Mouse (Mus musculus) hindbrain, postnatal 0 days (tissue): Measurements from ENCODE around the gene Olfr906. TPM values are rescaled to one million over a fixed set of nuclear protein-coding genes. Genes with fewer than 3 reads are reported as not detected.

Source experiments
- ATAC-seq: fragments of 200-750 bp; cut with Nextera tagmentation; 2 replicates; pipeline ENCODE4 v1.8.0; 2017; ENCODE audit warnings: mild to moderate bottlenecking, moderate TSS enrichment, moderate library complexity
- DNase-seq: peaks from one replicate; pipeline ENCODE4 v3.0.0-alpha.2; 2015; ENCODE audit warnings: low spot score
- H3K27ac ChIP-seq: fragments of 300-500 bp; sonication (generic); 2 replicates; pipeline ENCODE4 v1.5.1; 2014; ENCODE audit warnings: mild to moderate bottlenecking
- H3K27me3 ChIP-seq: fragments of 300-500 bp; sonication (generic); 2 replicates; pipeline ENCODE4 v1.6.1; 2014; ENCODE audit warnings: low read length, mixed read lengths; ENCODE audit not compliant: insufficient read depth
- H3K36me3 ChIP-seq: fragments of 300-500 bp; sonication (generic); 2 replicates; pipeline ENCODE4 v1.6.1; 2014; ENCODE audit warnings: low read length, mixed read lengths; ENCODE audit not compliant: insufficient read depth
- H3K4me1 ChIP-seq: fragments of 300-500 bp; sonication (generic); 2 replicates; pipeline ENCODE4 v1.6.1; 2014; ENCODE audit warnings: antibody characterized with exemption, low read length, mixed read lengths; ENCODE audit not compliant: insufficient read depth
- H3K4me2 ChIP-seq: fragments of 300-500 bp; sonication (generic); 2 replicates; pipeline ENCODE4 v1.6.1; 2014; ENCODE audit warnings: low read depth, mild to moderate bottlenecking, low read length, moderate library complexity, mixed read lengths
- H3K4me3 ChIP-seq: fragments of 300-500 bp; sonication (generic); 2 replicates; pipeline ENCODE4 v1.5.1; 2014; ENCODE audit warnings: low read length
- H3K9ac ChIP-seq: fragments of 300-500 bp; sonication (generic); replicated peaks from 2 replicates; pipeline ENCODE4 v1.6.1; 2014; ENCODE audit warnings: mild to moderate bottlenecking, low read length, moderate library complexity, mixed read lengths
- H3K9me3 ChIP-seq: fragments of 300-500 bp; sonication (generic); 2 replicates; pipeline ENCODE4 v1.6.1; 2016; ENCODE audit warnings: low read length, mixed read lengths
- CTCF ChIP-seq: IDR thresholded peaks from 2 replicates; pipeline ENCODE4 v1.5.1; 2016; ENCODE audit warnings: antibody characterized with exemption, control low read depth, low read depth
- WGBS: fragments of 180-500 bp; shearing (Covaris S2); extraction: QIAGEN DNeasy Blood & Tissue Kit; methylation state at CpG from one replicate; pipeline ENCODE4 v1.1.7; 2014; 5-methylcytosine and 5-hydroxymethylcytosine counted together
- polyA plus RNA-seq: library from polyadenylated mRNA; unstranded; fragments of >200 nt; fragmentation: Nextera tagmentation; extraction: Ambion mirVana; gene quantifications from 2 replicates; pipeline ENCODE4 v1.2.1, GENCODE M21; 2015
- total RNA-seq: library from RNA; depleted of rRNA; stranded (reverse); fragments of >200 nt; gene quantifications from 2 replicates; pipeline ENCODE4 v1.2.3, GENCODE M21; 2014; rRNA removed

The Olfr906 gene
- not detected in 2 replicates for total RNA-seq
- not detected in 2 replicates for polyA plus RNA-seq

- Histone ChIP-seq H3K9ac (no peak within 1 kb of the TSS), H3K36me3 (no peaks in the 10 kb centered on the region), H3K9me3 (no peaks in the 10 kb centered on the region), H3K27ac (no peak within 1 kb of the TSS), H3K27me3 (no peaks in the 10 kb centered on the region), H3K4me3 (no peak within 1 kb of the TSS), H3K4me1 (no peaks in the 10 kb centered on the region), H3K4me2 (no peak within 1 kb of the TSS)
- 87% methylated on average over 3 of the region's 3 CpGs for WGBS
- DNase-seq (no peak), ATAC-seq (no peak)
- TF ChIP-seq CTCF = no peak
These were observed at the start of gene Olfr906 for GRCm38 (mm10) chr9:38486785-38487184. Gene Olfr906, plus strand, starts transcription at chr9:38487085.

GRCm38 (mm10) chr9:38447352-38447751 is 39.5 kb upstream of the Olfr906 start, which contains the start of gene Olfr902:
Gene Olfr902, plus strand, starts transcription at chr9:38447652.
- no peak within 1 kb of the TSS for H3K4me3 ChIP-seq
- H3K9ac ChIP-seq = no peak within 1 kb of the TSS
- no peaks in the 10 kb centered on the region for H3K36me3 ChIP-seq
- ATAC-seq = no peak
- no peaks in the 10 kb centered on the region for H3K4me1 ChIP-seq
- no peak within 1 kb of the TSS for H3K4me2 ChIP-seq
- no peaks in the 10 kb centered on the region for H3K9me3 ChIP-seq
- TF ChIP-seq CTCF = no peak
- no peak within 1 kb of the TSS for H3K27ac ChIP-seq
- DNase-seq = no peak
- 89% methylated on average over 5 of the region's 5 CpGs for WGBS
- H3K27me3 ChIP-seq = no peaks in the 10 kb centered on the region

- Histone ChIP-seq H3K9ac (no peak within 1 kb of the TSS), H3K4me1 (no peaks in the 10 kb centered on the region), H3K27ac (no peak within 1 kb of the TSS), H3K36me3 (no peaks in the 10 kb centered on the region), H3K9me3 (no peaks in the 10 kb centered on the region), H3K27me3 (no peaks in the 10 kb centered on the region), H3K4me2 (no peak within 1 kb of the TSS), H3K4me3 (no peak within 1 kb of the TSS)
- DNase-seq (no peak), ATAC-seq (no peak)
- no peak for TF ChIP-seq CTCF
These were observed 24.0 kb upstream of the Olfr906 start, which contains the start of gene Olfr904 for GRCm38 (mm10) chr9:38462844-38463243. Gene Olfr904, plus strand, starts transcription at chr9:38463144.

DNA sequence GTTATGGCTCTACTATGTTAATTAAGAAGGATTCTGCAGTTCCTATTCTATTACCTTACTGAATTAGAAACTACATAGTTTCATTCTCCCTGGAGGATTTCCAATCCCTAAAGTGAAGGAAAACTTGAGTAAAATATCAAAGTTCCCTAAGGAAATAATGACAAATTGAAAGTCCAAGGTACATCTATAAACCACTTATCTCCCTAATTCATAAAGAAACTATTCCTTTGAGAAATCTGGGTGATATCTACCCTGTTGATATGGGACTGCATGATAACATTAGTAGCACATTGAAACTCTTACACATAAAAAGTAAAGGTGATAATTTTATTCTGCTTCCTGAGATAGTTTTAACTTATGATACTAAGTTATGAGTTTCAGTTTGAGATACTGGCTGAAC is 16.1 kb upstream of the Olfr906 start, which contains the start of gene Olfr905:
Gene Olfr905, plus strand, starts transcription at position 301 of the 400 bp plus-strand sequence.
- H3K4me3 ChIP-seq = no peak within 1 kb of the TSS
- ATAC-seq (no peak), DNase-seq (no peak)
- H3K9me3 ChIP-seq = no peaks in the 10 kb centered on the region
- no peak within 1 kb of the TSS for H3K9ac ChIP-seq
- H3K36me3 ChIP-seq = no peaks in the 10 kb centered on the region
- H3K4me1 ChIP-seq = no peaks in the 10 kb centered on the region
- no peak for TF ChIP-seq CTCF
- H3K27me3 ChIP-seq = no peaks in the 10 kb centered on the region
- no peak within 1 kb of the TSS for H3K4me2 ChIP-seq
- no peak within 1 kb of the TSS for H3K27ac ChIP-seq

DNA sequence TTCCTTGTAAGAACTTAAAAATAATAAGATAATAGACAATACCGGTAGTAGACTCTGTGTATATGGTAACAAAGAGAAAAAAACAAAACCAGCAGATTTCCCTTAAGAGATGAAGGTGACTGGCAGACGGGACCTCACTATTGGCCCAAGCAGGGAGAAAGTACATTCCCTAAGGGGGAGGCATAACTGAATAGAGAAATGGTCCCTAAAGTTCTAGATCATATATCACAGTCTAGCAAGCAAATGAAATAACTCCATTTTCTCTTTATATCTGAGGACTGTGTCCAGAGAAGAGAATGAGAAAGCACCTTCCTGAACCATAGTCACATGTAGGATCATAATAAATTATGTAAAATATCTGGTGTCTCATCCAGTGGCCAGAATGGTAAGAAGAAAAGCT is 8.6 kb downstream of the Olfr906 start, which contains the start of gene Olfr907:
Gene Olfr907, plus strand, starts transcription at position 301 of the 400 bp plus-strand sequence.
- DNase-seq (no peak), ATAC-seq (no peak)
- no peaks in the 10 kb centered on the region for H3K27me3 ChIP-seq
- no peak within 1 kb of the TSS for H3K4me2 ChIP-seq
- no peaks in the 10 kb centered on the region for H3K9me3 ChIP-seq
- H3K9ac ChIP-seq = no peak within 1 kb of the TSS
- no peaks in the 10 kb centered on the region for H3K36me3 ChIP-seq
- H3K27ac ChIP-seq = no peak within 1 kb of the TSS
- H3K4me3 ChIP-seq = no peak within 1 kb of the TSS
- H3K4me1 ChIP-seq = no peaks in the 10 kb centered on the region
- no peak for TF ChIP-seq CTCF
- 87% methylated on average over 2 of the region's 2 CpGs for WGBS

- no peak for TF ChIP-seq CTCF
- DNase-seq (no peak), ATAC-seq (no peak)
- Histone ChIP-seq H3K36me3 (no peaks in the 10 kb centered on the region), H3K9ac (no peak overlapping the region), H3K27me3 (no peaks in the 10 kb centered on the region), H3K9me3 (no peaks in the 10 kb centered on the region), H3K4me2 (no peak overlapping the region), H3K4me1 (no peaks in the 10 kb centered on the region), H3K4me3 (no peak overlapping the region), H3K27ac (no peak overlapping the region)
- 73% methylated on average over 2 of the region's 2 CpGs for WGBS
These were observed 25.5 kb downstream of the Olfr906 start for GRCm38 (mm10) chr9:38512353-38512752.

DNA sequence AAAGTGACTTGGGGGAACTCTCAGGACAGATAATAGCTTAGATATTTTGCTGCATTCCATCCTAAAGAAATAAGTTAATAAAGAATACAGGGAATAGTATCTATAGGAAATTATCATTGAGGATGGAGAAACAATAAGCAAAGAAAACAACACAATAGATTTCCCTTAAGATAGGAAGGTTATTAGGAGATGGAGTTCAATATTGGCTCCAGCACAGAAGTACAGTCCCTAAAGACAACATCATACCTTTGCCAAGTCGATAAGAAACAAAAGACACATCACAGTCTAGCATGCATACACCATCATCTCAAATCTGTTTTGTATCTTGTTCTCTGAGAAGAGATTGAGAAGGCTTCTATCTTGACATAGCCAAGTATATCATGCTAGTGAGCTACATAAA is 34.4 kb downstream of the Olfr906 start, which contains the start of gene Olfr911-ps1:
Gene Olfr911-ps1, plus strand, starts transcription at position 301 of the 400 bp plus-strand sequence.
- Histone ChIP-seq H3K27me3 (no peaks in the 10 kb centered on the region), H3K4me2 (no peak within 1 kb of the TSS), H3K4me3 (no peak within 1 kb of the TSS), H3K9ac (no peak within 1 kb of the TSS), H3K9me3 (no peaks in the 10 kb centered on the region), H3K4me1 (no peaks in the 10 kb centered on the region), H3K36me3 (no peaks in the 10 kb centered on the region), H3K27ac (no peak within 1 kb of the TSS)
- no peak for TF ChIP-seq CTCF
- 69% methylated on average over 1 of the region's 1 CpGs for WGBS
- DNase-seq (no peak), ATAC-seq (no peak)
